Mouse (Mus musculus) spleen, adult 10 weeks (tissue): ENCODE results near the gene Nup214. TPM values are rescaled to one million over a fixed set of nuclear protein-coding genes. Genes with fewer than 3 reads are reported as not detected.

Source experiments
- polyA plus RNA-seq: library from polyadenylated mRNA; stranded (reverse); fragments of 350-450 nt; fragmentation: Illumina TruSeq; extraction: RNeasy Lipid Tissue Mini Kit (QIAGEN cat#74804); gene quantifications from one replicate; pipeline ENCODE4 v1.2.3, GENCODE M21; 2015; ENCODE audit warnings: low replicate concordance; ENCODE audit not compliant: insufficient read depth

Gene Nup214
- 59.8 TPM for polyA plus RNA-seq

GRCm38 (mm10) chr2:31974141-31974808 lies at the start of gene Nup214:
Gene Nup214 (plus strand): TSS chr2:31974436.

GRCm38 (mm10) chr2:31950058-31950871 lies 24.0 kb upstream of the Nup214 start, which contains the start of gene Aif1l:
Gene Aif1l (plus strand): TSS chr2:31950139.

GRCm38 (mm10) chr2:32084111-32084871 lies 110.1 kb downstream of the Nup214 start, which contains the start of gene Fam78a:
Gene Fam78a (minus strand): TSS chr2:32084857.

GRCm38 (mm10) chr2:32095351-32096121 lies 121.3 kb downstream of the Nup214 start, which contains the start of gene Plpp7:
Gene Plpp7 (plus strand): TSS chr2:32095528.

Other genes with a start within 250 kb of the Nup214 start
- 1.6 TPM for gene Qrfp, start 163.9 kb upstream of the Nup214 start, polyA plus RNA-seq
- gene Fibcd1, start 128.4 kb upstream of the Nup214 start, polyA plus RNA-seq: 0.04 TPM
- 0.40 TPM for gene Lamc3, start 87.1 kb upstream of the Nup214 start, polyA plus RNA-seq
- gene Aif1l, start 24.3 kb upstream of the Nup214 start, polyA plus RNA-seq: 1.5 TPM
- gene Fam78a, start 110.4 kb downstream of the Nup214 start, polyA plus RNA-seq: 28.3 TPM
- 0.22 TPM for gene Plpp7, start 121.1 kb downstream of the Nup214 start, polyA plus RNA-seq
- gene Prrc2b, start 176.6 kb downstream of the Nup214 start, polyA plus RNA-seq: 36.5 TPM